Mouse (Mus musculus) gastrocnemius, postnatal 10 days (tissue): Measurements from ENCODE around the gene Iapp. TPM values are rescaled to one million over a fixed set of nuclear protein-coding genes. Genes with fewer than 3 reads are reported as not detected.

Experiments used
- total RNA-seq, 2 experiments: library from RNA; stranded (reverse); gene quantifications; 2 replicates each; pipeline ENCODE4 v1.2.3; 2021

The Iapp gene
- total RNA-seq, 2 experiments from 2014 or later, result not detected

Other genes starting within 250 kb of the Iapp start
- not detected for gene Slco1a6, start 89.9 kb upstream of the Iapp start, total RNA-seq
- not detected for gene Slco1a5, start 24.6 kb downstream of the Iapp start, total RNA-seq
- gene Pyroxd1, start 47.2 kb downstream of the Iapp start, total RNA-seq, result 1 to 10 TPM; 7.6 to 8.1 TPM
- 1 to 10 TPM; 6.2 to 9.5 TPM for gene Recql, start 88.7 kb downstream of the Iapp start, total RNA-seq
- gene Golt1b, start 88.8 kb downstream of the Iapp start, total RNA-seq, result 10 to 100 TPM; 22.6 to 25.0 TPM
- not detected for gene Spx, start 115.0 kb downstream of the Iapp start, total RNA-seq
- gene Gys2, start 174.7 kb downstream of the Iapp start, total RNA-seq, result under 1 TPM in 1 of 2 experiments, not detected in 1; 0.16 TPM
- gene Ldhb, start 209.5 kb downstream of the Iapp start, total RNA-seq, result 10 to 100 TPM; 90.6 to 93.5 TPM